Mouse (Mus musculus) neutrophil, adult 65 days (primary cell): Measurements from ENCODE around the gene Tjp1. TPM values are rescaled to one million over a fixed set of nuclear protein-coding genes. Genes with fewer than 3 reads are reported as not detected.

ENCODE experiments used
- total RNA-seq: library from RNA; stranded (reverse); gene quantifications from 2 replicates; pipeline ENCODE4 v1.2.4, GENCODE M21; 2023

The Tjp1 gene
- 3.3 and 4.1 TPM in 2 replicates for total RNA-seq

GRCm38 (mm10) chr7:65527071-65528007, at the start of gene Tjp1:
Gene Tjp1 (minus strand): TSS chr7:65527781.

Other genes starting within 250 kb of the Tjp1 start
- 3.7 TPM in 2 replicates for gene Tarsl2, start 117.1 kb upstream of the Tjp1 start, total RNA-seq
- gene Tm2d3, start 163.4 kb upstream of the Tjp1 start, total RNA-seq: 10.2 and 11.9 TPM in 2 replicates